Mouse (Mus musculus) heart, postnatal 25 days (tissue): ENCODE results near the gene Spata13. TPM values are rescaled to one million over a fixed set of nuclear protein-coding genes. Genes with fewer than 3 reads are reported as not detected.

Experiments
- DNase-seq: peaks from one replicate; pipeline ENCODE4 v3.0.0; 2022; ENCODE audit warnings: low spot score
- intact Hi-C: fragments of 180-260 bp; cut with DNase I; formaldehyde crosslinking; loops from one replicate; pipeline ENCODE4 v1.15.1; 2025
- total RNA-seq, 2 experiments: library from RNA; stranded (reverse); gene quantifications; 2 replicates each; pipeline ENCODE4 v1.2.3; 2021

The Spata13 gene
- total RNA-seq, 2 experiments from 2014 or later, result 17.3 to 18.2 TPM

GRCm38 (mm10) chr14:60804978-60805377 lies 171.2 kb downstream of the Spata13 start:
- intact Hi-C loops, result no loop called here

GRCm38 (mm10) chr14:60805871-60806270 lies 172.1 kb downstream of the Spata13 start:
- intact Hi-C loops, result no loop called here
- DNase-seq, result no peak

More at GRCm38 (mm10) chr14:60804978-60805377, 171.2 kb downstream of the Spata13 start:
- DNase-seq, result no peak

- intact Hi-C loops, result no loop called here
- no peak for DNase-seq
Observed at GRCm38 (mm10) chr14:60806891-60807344, 173.1 kb downstream of the Spata13 start.

- intact Hi-C loops, result no loop called here
- DNase-seq, result no peak
Observed at GRCm38 (mm10) chr14:60809881-60810280, 176.1 kb downstream of the Spata13 start.

- DNase-seq, result no peak
- intact Hi-C loops, result no loop called here
Observed at GRCm38 (mm10) chr14:60811547-60811946, 177.7 kb downstream of the Spata13 start.

Other genes starting within 250 kb of the Spata13 start
- gene C1qtnf9, start 134.1 kb downstream of the Spata13 start, total RNA-seq, result 10 to 100 TPM; 43.1 to 50.6 TPM
- 10 to 100 TPM; 53.9 to 58.4 TPM for gene Mipep, start 150.6 kb downstream of the Spata13 start, total RNA-seq